Mouse (Mus musculus) heart, adult 2 months (tissue): Measurements from ENCODE around the gene Dnmt3b. TPM values are rescaled to one million over a fixed set of nuclear protein-coding genes. Genes with fewer than 3 reads are reported as not detected.
A peak's percentile ranks its signal among the peaks of the same experiment; 100 is the strongest.

Source experiments
- DNase-seq, 2 experiments: peaks; one replicate each; pipeline ENCODE4 v3.0.0; 2021
- H3K27ac ChIP-seq: fragments of 200-600 bp; 2 replicates; pipeline ENCODE4 v1.8.1; 2022
- H3K27me3 ChIP-seq: fragments of 200-500 bp; 2 replicates; pipeline ENCODE4 v1.6.1; 2012; ENCODE audit warnings: mild to moderate bottlenecking, low read length, inconsistent platforms, mixed read lengths; ENCODE audit not compliant: control insufficient read depth, insufficient read depth
- H3K36me3 ChIP-seq: fragments of 200-500 bp; 2 replicates; pipeline ENCODE4 v1.6.1; 2012; ENCODE audit warnings: low read length, inconsistent platforms; ENCODE audit not compliant: control insufficient read depth, insufficient read depth
- H3K4me1 ChIP-seq: fragments of 200-500 bp; 2 replicates; pipeline ENCODE4 v1.6.1; 2011; ENCODE audit warnings: low read length; ENCODE audit not compliant: control insufficient read depth, insufficient read depth
- H3K4me3 ChIP-seq: fragments of 200-600 bp; 2 replicates; pipeline ENCODE4 v1.8.1; 2022
- H3K79me2 ChIP-seq: fragments of 200-500 bp; replicated peaks from 2 replicates; pipeline ENCODE4 v1.6.1; 2012; ENCODE audit warnings: mild to moderate bottlenecking, inconsistent platforms, low read length, moderate library complexity, mixed read lengths; ENCODE audit not compliant: control insufficient read depth, insufficient read depth
- H3K9ac ChIP-seq: fragments of 200-500 bp; 2 replicates; pipeline ENCODE4 v1.6.1; 2012; ENCODE audit warnings: low read depth, mild to moderate bottlenecking, control low read depth, inconsistent platforms, low read length, mixed read lengths
- CTCF ChIP-seq: fragments of 200-600 bp; IDR thresholded peaks from 2 replicates; pipeline ENCODE4 v1.8.1; 2022; ENCODE audit warnings: antibody characterized with exemption, mild to moderate bottlenecking, moderate library complexity
- EP300 ChIP-seq: fragments of 200-500 bp; IDR thresholded peaks from 2 replicates; pipeline ENCODE4 v1.6.1; 2011; ENCODE audit warnings: low read depth, low read length, control low read depth; ENCODE audit not compliant: insufficient read depth
- POLR2A ChIP-seq: fragments of 200-500 bp; IDR thresholded peaks from 2 replicates; pipeline ENCODE4 v1.6.1; 2011; ENCODE audit warnings: mild to moderate bottlenecking, low read depth, low read length, control low read depth; ENCODE audit not compliant: insufficient read depth
- WGBS: fragments of 180-500 bp; shearing (Covaris S2); methylation state at CpG from one replicate; pipeline ENCODE4 v1.1.7; 2018; 5-methylcytosine and 5-hydroxymethylcytosine counted together
- intact Hi-C: fragments of 180-260 bp; cut with DNase I; formaldehyde crosslinking; loops from one replicate; pipeline ENCODE4 v1.15.1; 2025
- long read RNA-seq: library from polyadenylated mRNA; stranded (forward); transcript quantifications from one replicate; pipeline ENCODE4 v2.0.0, GENCODE M21; 2021
- polyA plus RNA-seq: library from polyadenylated mRNA; depleted of rRNA; stranded (reverse); fragments of >200 nt; gene quantifications from 2 replicates; pipeline ENCODE4 v1.2.3, GENCODE M21; 2012; rRNA removed
- total RNA-seq, 2 experiments: library from RNA; stranded (reverse); gene quantifications; 2 replicates each; pipeline ENCODE4 v1.2.3; 2021

Gene Dnmt3b
- total RNA-seq (1 to 10 TPM; 1.0 to 1.6 TPM), polyA plus RNA-seq (0.84 and 1.8 TPM in 2 replicates)
- long read RNA-seq, partial matches to known transcripts, result 0 of 2 reads
- long read RNA-seq, other reads (novel, unspliced or antisense), result 2 of 2 reads

DNA sequence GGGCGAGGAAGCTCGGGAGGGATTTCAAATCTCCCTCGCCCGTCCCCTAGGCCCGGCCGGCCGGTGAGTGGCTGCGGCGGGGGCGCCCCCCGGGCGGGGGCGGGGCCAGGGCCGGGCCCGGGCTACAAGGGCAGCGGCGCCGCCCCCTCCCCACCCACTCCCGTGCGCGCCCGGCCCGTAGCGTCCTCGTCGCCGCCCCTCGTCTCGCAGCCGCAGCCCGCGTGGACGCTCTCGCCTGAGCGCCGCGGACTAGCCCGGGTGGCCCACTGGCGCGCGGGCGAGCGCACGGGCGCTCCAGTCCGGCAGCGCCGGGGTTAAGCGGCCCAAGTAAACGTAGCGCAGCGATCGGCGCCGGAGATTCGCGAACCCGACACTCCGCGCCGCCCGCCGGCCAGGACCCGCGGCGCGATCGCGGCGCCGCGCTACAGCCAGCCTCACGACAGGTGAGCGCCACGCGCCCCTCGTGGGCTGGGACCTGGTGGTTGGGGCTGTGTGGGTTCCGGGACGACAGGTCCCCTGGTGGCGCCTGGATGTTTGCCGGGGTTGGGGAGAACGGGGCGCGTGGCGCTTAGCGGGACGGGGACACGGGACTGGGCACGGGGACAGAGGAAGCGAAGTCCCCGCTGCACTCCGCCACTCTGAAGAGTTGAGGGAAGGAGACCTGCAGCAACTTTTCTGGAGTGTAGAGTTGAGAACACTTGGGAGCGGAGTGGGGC lies at the start of gene Dnmt3b:
TSS of gene Dnmt3b (plus strand) at position 153 of the 716 bp plus-strand sequence.
- Histone ChIP-seq H3K79me2 (no peaks in the 10 kb centered on the region), H3K36me3 (no peaks in the 10 kb centered on the region), H3K27ac (peak within 1 kb of the TSS; percentile 57), H3K4me3 (peak within 1 kb of the TSS; percentile 90), H3K9ac (peak within 1 kb of the TSS; percentile 93), H3K4me1 (peaks cover 5% of the 10 kb centered on the region), H3K27me3 (no peaks in the 10 kb centered on the region)
- under 1% methylated on average over 83 of the region's 93 CpGs for WGBS
- TF ChIP-seq CTCF (peak; percentile 36; the same call in 1 of the 2 replicates), POLR2A (no peak)
- DNase-seq, result peak; percentile 82
- intact Hi-C loops, result loop anchor here (1.0 kb wide), 1 partner anchor 17 kb away; the partner anchor contains the start of gene Commd7

DNA sequence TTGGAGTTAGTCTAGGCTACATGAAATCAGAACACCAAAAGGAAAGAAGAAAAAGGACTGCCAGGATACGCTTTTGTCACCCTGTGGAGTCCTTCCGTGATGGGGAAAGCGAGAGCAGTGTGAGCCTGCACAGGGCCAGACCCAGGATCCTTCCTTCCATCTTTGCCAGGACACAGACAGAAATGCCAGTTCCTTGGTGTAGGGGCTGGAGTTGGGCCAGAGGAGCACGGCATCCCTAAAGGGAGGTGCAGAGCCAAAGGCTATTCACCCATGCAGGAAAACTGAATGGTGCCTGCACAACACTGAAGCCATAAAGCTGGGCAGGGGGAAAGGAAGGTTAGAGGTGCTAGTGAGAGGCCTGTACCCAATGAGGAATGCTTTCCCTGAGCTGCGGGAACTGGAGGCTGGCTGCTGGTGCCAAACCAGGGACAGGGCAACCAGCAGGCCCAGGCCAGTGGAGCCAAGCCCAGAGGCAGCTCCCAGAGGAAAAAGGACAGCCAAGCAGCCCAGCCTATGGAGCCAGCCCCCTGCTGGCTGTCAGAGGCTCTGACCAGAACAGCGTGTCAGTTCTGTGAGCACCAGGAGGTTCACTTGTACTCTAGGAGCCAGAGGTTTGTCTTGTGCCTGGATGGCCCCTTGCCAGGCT lies 49.1 kb upstream of the Dnmt3b start:
- DNase-seq, result peak; percentile 54 to 69
- 49% methylated on average over 6 of the region's 6 CpGs for WGBS
- H3K4me3 ChIP-seq, result no peak overlapping the region
- no peak overlapping the region for H3K9ac ChIP-seq
- H3K4me1 ChIP-seq, result no peaks in the 10 kb centered on the region
- H3K27ac ChIP-seq, result peak overlapping the region; percentile 15; the same call in 1 of the 2 replicates
- no peaks in the 10 kb centered on the region for H3K27me3 ChIP-seq
- H3K79me2 ChIP-seq, result no peaks in the 10 kb centered on the region
- TF ChIP-seq POLR2A (no peak), CTCF (peak; percentile 74)
- H3K36me3 ChIP-seq, result no peaks in the 10 kb centered on the region
- intact Hi-C loops, result no loop called here

DNA sequence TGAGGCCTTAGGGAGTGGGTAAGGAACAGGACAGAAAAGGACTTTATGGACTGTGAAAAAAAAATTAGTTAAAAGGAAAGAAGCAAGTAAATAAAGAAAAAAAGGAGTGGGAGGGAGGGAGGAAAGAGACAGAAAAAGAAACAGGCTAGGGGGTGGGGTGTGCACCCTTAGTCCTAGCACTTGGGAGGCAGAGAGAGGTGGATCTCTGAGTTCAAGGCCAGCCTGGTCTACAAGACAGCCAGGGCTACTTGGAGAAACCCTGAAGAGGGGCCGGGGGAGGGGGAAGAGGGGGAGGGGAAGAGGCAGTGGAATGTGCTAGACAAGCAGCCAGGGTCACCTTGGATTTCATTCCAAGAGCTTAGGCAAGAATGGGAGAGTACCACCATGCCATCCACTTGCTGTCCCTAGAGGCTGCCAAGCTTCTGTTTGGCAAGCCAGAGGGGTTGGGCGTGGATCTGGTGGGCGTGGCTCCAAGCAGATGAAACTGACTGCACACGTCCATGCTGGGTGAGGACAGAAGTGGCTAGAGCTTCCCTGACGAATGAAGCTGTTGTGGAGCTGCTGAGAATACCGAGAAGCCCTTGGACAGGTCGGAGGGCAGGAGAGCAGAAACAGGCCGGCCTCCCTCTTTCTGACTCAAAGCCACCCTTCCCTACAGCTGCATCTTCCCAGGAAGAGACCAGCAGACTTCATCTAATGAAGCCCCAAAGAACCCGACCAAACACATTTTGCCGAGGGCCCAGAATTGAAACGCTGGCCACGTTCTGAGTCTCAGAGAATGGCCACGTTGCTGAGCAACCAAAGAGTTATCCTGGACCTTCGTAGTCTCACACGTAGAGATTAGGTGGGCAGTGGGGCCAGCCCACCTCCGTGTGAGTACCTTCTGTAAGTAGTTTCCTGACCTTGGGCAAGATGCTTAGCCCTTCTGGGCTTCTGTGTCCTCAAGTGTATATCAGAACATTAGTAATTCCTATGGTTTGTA lies 48.3 kb upstream of the Dnmt3b start:
- H3K79me2 ChIP-seq, result no peaks in the 10 kb centered on the region
- no peaks in the 10 kb centered on the region for H3K4me1 ChIP-seq
- peak overlapping the region; percentile 15; the same call in 1 of the 2 replicates for H3K27ac ChIP-seq
- H3K36me3 ChIP-seq, result no peaks in the 10 kb centered on the region
- 55% methylated on average over 16 of the region's 16 CpGs for WGBS
- DNase-seq, result peak; percentile 53 to 73
- no peak for TF ChIP-seq CTCF
- no peaks in the 10 kb centered on the region for H3K27me3 ChIP-seq
- intact Hi-C loops, result no loop called here
- no peak overlapping the region for H3K9ac ChIP-seq
- no peak overlapping the region for H3K4me3 ChIP-seq

- DNase-seq, result no peak
- intact Hi-C loops, result no loop called here
- 54% methylated on average over 4 of the region's 4 CpGs for WGBS
- H3K27me3 ChIP-seq, result no peaks in the 10 kb centered on the region
- TF ChIP-seq CTCF, result peak; percentile 22; the same call in 1 of the 2 replicates
- no peak for TF ChIP-seq EP300
- no peak overlapping the region for H3K27ac ChIP-seq
- H3K4me3 ChIP-seq, result no peak overlapping the region
- H3K79me2 ChIP-seq, result no peaks in the 10 kb centered on the region
- H3K4me1 ChIP-seq, result peaks cover 3% of the 10 kb centered on the region; the same call in 1 of the 2 replicates
- no peak overlapping the region for H3K9ac ChIP-seq
- no peaks in the 10 kb centered on the region for H3K36me3 ChIP-seq
Measured at GRCm38 (mm10) chr2:153603724-153604123, 45.5 kb upstream of the Dnmt3b start.

DNA sequence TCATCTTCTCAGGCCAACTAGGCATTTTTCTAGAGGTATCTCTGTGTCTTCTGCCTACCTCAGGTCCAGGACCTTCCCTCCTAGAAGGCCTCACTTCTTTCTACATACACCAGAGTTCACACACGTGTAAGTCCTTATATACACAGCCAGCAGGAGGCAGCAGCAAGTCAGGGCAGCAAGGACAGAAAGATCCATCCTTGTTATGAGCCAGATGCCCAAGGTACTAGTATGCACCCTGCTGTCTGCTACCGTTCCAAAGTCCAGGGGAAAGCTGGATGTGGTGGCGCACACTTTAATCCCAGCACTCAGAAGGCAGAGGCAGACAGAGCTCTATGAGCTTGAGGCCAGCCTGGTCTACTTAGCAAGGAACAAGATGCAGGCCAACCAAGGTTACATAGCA lies 42.8 kb upstream of the Dnmt3b start:
- Histone ChIP-seq H3K36me3 (no peaks in the 10 kb centered on the region), H3K79me2 (no peaks in the 10 kb centered on the region), H3K4me1 (peaks cover 5% of the 10 kb centered on the region), H3K27me3 (no peaks in the 10 kb centered on the region), H3K4me3 (no peak overlapping the region), H3K27ac (no peak overlapping the region), H3K9ac (no peak overlapping the region)
- DNase-seq, result no peak
- intact Hi-C loops, result no loop called here
- TF ChIP-seq EP300 (no peak), CTCF (peak; percentile 51), POLR2A (no peak)
- 91% methylated on average over 3 of the region's 3 CpGs for WGBS
